Mouse (Mus musculus) ES-E14 (cell line): ENCODE data around the gene Gdnf.

Experiments
- CHD2 ChIP-seq: IDR thresholded peaks from 2 replicates; pipeline ENCODE4 v1.6.1; 2014; ENCODE audit warnings: mild to moderate bottlenecking, low read depth, low read length, inconsistent platforms
- ZC3H11A ChIP-seq: IDR thresholded peaks from 2 replicates; pipeline ENCODE4 v1.6.1; 2012; ENCODE audit warnings: low read depth, mild to moderate bottlenecking, inconsistent platforms, low read length, borderline replicate concordance
- ZNF384 ChIP-seq: IDR thresholded peaks from 2 replicates; pipeline ENCODE4 v1.6.1; 2012; ENCODE audit warnings: low read depth, low read length, inconsistent platforms

- no peak for TF ChIP-seq CHD2
- TF ChIP-seq ZNF384 = no peak
- TF ChIP-seq ZC3H11A = no peak
These were observed 31.0 kb downstream of the Gdnf start for GRCm38 (mm10) chr15:7841664-7842063.
